Mouse (Mus musculus) urinary bladder, postnatal 10 days (tissue): ENCODE measurements around the gene Begain.

Source experiments
- DNase-seq: peaks from one replicate; pipeline ENCODE4 v3.0.0; 2022; ENCODE audit warnings: low spot score

Gene Begain

DNA sequence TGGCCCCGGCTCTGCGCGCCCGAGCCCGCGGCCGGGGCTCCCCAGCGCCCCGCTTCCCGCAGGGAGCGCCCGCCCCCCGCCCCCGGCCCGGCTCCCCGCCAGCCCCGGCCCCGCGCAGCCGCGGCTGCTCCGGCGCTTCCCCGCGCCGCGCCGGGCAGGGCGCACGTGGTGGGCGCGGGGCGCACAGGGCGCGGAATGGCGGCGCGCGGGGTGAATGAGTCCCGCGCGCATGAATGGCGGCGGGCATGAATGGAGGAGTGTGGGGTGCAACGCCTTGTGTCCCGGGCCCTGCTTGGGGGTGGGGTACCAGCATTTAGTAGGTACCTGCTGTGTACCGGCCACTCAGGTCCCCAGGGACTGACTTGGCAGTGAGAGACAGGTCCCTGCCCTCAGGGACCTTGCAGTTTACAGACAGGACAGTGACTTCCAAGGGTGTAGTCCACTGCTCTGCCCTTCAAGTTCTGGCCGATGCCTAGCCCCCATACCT, at the start of gene Begain:
Begain (minus strand) TSS at position 51 of the 487 bp plus-strand sequence.
- no peak for DNase-seq

DNA sequence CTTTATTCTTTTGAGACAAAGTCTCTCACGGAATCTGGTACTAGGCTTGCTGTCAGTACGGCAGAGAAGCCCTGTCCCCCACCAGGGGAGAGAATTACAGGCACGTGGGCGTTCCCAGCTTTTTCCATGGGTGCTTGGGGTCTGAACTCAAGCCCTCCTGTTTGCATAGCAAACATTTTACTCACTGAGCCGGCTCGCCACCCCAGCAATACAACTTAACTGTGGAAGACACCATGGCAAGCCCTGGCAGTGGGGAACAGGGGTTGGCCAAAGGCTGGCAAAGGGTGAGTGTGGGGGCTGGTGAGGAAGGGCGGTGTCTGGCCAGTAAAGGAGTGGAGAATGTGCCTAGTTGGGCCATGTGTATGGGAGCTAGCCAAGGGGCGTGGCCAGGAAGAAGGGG, 47.7 kb upstream of the Begain start:
- no peak for DNase-seq

DNA sequence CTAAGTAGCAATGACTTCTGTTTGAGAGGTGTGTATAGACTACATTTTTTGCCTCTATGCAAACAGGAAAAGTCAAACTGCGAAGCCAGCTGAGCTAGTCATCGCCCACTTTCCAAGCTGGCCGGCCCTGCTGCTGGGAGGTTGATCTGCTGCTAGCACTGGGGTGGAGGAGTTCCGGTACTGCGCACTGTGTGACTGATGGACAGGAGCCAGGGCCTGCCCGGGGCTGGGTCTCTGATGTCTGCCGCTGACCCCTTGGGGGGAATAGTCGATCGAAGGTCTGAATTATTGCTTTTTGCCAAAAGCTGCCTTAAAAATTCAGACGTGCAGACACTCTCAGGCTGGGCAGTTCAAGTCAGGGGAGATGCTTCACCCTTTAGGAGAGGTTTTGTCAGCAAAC, 47.1 kb upstream of the Begain start:
- no peak for DNase-seq

DNA sequence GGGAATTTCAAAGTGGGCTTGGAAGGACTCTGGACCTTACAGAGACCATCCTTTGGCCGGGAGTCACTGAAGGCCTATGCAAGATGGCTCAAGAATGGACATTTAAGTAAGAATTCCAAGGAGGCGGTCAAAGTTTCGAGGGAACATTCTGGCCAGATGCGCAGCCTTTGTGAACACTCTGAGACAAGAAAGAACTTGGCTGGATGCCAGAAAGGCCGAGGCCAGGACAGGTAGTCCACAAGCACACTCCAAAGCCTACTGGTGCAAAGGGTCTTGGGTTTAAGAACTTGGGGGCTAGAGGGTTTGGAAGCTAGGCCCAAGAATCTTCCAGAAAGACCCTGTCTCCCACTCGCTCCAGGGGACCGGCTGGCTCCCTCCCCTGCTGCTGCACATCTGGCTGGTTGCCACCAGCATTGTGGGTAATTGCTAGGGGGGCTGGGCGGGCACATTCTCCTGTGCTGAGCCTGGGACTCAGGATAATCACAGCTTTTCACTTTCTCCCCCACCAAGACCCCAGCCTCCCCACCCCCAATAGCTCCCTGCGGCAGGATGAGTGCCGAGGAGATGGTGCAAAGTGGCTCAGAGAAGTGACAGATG, 45.1 kb upstream of the Begain start:
- DNase-seq, result no peak

DNA sequence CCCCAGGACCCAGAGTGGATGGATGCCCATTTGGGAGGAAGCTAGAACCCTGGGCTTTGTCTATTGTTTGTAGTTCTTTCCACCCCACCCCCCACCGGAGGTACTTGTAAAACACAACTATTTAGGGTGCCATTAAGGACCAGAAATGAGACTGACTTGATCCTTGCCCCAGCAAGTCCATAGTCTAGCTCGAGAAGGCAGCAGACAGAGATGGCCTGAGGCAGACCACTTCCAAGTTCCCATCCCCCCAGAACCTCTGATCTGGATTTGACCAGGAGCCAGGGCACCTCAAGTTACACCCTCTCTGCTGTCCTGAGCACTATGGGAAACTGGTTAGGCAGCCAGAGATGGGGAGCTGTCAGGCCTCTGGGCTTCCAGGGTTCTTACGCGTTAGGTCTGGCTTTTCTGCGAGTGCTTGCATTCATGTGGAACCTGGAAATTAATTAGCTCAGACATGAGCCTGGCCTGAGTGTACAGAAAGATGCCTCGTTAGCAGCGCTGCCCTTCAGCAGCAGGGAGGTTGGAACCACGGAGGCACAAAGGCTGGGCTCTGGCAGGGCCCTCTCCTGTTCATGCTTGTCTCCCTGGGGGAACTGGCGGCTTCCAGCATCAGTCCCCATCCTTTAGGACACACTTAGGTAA, 44.5 kb upstream of the Begain start:
- DNase-seq, result no peak

DNA sequence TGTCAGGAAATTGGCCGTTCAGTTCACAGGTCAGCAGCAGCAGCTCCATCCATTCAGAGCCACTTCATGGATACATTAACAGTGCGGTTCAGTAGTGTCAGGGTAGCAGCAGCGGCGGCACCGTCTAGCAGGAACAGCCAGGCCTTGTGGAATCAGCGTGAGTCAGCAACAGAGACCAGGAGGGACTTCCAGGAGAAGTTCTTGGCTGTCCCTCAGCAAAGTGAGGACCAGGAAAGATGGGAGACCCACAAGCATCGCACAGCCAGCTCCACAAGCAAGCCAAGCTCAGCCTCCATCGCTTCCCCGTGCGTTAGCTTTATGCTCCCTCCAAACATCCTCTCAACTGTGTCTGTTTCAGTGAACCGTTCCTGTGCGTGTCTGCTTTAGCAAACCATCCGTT, 40.9 kb upstream of the Begain start:
- no peak for DNase-seq

DNA sequence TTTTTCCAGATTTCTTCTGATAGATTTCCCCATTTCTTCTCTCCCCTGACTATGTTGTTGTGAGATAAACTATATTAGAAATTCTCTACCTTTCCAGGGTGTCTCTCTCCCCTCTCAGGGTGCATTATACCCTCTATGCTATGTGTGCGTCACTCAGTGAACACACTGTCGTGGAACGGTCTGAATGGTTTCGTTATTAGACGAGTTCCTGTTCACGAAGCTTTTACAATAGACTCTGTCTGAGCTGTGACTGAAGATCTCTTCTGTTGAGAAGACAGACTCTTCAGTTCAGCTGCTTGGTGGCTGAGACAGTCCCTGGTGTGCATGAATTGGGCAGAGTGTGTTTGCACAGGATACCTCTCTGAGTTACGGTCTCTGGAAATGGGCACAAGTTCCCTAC, 32.4 kb upstream of the Begain start:
- no peak for DNase-seq

DNA sequence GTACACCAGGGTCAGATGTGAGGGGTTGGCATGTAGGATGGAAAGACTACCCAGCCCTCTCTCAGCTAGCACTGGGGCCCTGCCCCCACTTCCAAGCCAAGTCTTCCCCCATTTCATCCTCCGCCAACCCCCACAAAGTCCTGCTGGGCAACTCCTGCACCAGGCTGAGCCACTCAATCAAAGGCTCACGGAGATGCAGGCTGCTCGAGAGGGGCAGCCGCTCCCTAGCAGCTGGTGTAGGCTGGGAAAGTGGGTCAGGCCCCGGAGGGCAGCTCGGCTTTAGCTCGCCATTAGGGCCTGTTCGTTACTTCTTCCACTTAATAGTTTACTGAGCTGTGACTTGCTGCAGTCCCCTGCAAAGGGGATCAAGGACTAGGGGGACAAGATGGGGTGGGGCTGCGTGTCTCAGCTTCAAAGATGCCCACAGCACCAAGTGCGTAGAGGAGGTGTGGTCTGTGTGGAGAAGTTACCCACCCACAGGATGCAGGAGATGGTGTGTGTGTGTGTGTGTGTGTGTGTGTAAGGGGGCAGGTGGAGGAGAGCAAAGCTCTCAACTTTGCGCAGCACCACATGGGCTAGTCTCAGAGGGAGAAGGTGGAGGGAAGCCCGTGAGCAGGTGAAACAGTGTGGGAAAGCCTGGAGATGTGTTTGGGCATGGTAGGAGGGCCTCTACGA, 22.6 kb upstream of the Begain start:
- DNase-seq, result no peak

DNA sequence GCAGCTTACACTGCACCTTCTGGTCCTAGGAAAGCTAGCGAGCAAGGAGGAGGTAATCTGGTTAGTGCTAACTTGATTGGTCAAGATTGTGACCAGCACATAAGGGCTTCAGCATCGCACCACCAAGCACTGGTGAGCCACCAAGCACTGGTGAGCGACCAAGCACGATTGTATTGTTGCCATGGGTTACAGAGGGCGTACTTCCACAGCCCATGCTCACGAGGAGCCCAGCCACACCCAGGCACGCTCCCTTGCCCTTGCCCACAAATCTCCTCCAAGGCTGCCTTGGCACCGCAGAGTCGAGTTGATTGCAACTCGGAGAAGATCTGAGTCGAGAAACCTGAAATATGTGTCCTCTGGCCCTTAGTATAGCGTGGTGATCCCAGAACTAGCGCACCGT, 22.0 kb upstream of the Begain start:
- no peak for DNase-seq

DNA sequence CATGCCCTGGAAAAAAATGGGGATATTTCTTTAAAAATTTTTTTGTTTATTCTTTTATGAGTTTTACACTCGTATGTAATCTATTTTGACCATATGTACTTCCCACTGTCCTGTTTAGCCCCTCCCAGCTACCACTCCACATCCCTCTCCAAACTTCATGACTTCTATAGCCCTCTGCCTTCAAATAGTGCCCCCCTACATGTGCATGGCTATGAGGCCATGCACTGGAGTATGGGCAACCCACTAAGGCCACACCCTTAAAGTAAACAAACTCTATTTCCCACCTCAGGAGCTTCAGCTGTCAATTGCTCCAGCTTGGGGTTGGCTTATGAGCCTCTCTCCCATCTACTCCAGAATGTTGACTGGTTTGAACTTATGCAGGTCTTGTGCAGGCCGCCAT, 18.1 kb upstream of the Begain start:
- DNase-seq, result no peak

DNA sequence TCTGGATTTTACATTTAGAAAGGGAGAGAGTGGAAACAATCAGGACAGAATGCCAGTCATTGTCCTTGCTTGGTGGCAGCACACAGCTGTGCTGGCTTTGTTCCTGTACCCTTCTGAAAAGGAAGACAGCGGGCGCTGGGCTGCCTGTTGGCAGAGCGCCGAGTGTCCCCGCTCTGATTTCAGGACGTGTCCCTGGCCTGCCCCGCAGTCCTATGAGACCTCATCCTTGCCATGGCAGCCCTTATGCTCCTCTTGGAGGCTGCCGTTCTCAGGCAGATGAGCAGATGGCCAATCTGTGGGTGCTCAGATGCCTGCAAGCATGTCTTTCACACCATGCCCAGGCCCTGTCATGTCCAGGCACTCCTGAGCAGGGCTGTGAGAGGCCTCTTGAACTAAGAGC, 17.7 kb upstream of the Begain start:
- DNase-seq, result no peak

DNA sequence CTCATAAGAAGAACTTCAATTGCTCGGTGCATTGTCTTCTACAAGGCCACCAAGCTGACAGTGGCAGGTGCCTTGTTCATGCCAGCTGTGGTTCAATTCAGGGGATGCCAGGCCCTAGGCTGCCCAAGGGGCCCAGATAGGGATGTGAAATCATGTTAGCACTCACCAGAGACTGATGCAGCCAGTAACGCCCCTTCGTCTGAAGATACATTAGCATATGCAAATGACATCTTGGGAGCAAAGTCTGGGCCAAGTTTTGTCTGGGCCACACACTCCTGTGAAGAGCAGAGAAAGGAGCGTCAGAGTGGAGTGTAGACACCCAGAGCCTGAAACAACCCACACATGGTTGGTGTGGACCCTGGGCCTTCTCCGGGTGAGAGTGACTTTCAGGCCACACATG, 17.0 kb upstream of the Begain start:
- no peak for DNase-seq

DNA sequence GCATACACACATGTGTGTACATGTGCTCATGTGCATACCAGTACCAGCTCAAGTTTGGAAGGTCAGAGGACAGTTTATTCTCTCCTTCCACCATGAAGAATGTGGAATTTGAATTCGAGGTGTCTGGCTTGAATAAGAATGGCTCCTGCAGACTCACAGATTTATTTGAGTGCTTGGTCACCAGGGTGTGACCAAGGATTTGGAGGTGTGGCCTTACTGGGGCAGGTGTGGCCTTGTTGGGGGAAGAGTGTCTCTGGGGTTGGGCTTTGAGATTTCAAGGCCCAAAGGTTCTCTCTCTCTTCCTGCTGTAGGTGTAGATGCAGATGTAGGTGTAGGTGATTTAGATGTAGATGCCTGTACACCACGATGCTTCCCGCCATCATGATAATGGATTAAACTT, 15.5 kb upstream of the Begain start:
- no peak for DNase-seq

DNA sequence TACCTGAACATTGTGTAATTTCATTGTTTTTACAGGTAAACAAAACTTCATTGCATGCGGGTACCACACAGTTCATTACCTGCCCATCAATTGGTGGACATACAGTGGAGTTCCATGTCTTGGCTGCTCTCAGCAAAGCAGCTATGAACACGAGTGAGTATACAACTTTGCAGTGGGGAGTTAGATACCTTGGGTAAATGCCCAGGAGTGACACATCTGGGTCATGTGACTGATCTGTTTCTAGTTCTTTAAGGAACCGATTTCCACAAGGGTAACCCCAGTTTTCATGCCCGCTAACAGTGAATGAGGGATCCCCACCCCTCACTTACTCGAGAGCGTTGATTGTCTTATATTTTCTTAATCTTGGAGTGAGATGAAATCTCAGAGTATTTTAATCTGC, 9.0 kb upstream of the Begain start:
- no peak for DNase-seq

DNA sequence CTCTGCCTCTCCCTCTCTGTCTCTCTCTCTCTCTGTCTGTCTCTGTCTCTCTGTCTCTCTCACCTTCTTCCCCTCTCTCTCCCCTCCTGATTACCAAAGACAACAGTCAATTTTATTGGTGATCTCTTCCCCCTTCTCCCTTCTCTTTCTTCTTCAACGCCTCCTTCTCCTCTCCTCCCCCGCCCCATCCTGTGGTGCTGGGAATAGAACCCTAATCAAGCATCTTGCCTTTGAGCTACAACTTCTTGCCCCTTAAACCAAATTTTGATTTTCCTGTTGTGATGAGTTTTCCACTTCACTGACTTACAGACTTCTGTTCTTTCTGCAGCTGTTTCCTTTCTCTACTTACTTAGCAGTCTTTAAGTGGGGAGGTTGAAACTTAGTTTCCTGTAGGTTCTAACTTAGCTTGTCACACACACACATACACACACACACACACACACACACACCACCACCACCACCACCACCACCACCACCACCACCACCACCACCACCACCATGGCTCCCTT, 6.8 kb upstream of the Begain start:
- DNase-seq, result no peak

DNA sequence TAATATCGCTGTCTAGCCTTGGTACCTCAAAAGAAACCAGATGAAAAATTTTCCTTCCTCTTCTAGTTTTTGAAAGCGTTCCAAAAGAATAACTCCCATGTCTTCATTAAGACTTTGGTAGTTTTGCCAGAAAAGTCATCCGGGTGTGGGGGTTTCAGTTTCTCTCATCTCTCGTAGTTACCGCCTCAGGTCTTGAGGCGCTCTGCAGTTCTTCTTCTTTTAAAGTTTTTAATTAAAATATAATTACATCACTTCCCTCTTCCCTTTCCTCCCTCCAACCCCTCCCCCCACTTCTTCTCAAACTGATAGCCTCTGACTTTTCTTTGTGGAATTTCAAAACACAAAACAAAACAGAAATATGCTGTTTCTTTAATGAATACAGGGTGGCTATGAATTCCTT, 6.1 kb upstream of the Begain start:
- DNase-seq, result no peak

DNA sequence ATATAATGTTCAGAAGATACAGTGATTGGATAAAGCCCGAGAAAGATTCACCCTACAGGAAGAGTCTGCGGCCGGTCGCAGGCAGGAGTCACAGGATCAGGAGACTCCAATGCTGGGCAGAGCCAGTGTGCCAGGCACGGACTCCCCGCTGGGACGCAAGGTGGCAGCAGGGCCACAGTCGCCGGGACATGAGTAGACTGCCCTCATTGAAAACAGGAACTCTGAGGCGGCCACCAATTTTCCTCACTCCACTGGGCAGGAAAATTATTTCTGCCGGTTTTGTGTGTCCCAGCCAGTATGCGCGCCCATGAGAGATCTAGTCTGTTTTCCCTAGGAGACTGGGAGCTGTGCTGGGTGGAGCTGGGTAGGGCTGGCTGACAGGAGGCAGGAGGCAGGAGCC, 3.2 kb upstream of the Begain start:
- DNase-seq, result no peak

DNA sequence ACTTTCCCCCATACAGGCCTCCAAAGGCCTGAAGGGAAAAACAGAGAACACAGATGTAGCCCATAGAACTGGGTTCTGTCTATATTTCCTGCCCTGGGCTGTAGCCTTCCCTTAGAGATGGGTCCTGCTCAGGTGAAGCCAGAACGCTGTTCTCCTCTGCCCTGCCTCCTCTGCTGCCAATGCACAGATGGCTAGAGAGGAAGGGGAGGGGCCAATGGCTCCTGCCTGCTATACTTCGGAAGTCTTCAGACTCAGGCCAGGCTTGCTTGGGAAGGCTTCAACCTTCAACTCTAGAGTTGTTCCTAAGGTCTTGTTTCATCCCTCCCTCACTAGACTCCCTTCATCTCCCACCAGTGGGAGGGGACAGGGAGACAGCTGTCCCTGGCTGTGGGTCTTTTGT, 1.7 kb upstream of the Begain start:
- no peak for DNase-seq

DNA sequence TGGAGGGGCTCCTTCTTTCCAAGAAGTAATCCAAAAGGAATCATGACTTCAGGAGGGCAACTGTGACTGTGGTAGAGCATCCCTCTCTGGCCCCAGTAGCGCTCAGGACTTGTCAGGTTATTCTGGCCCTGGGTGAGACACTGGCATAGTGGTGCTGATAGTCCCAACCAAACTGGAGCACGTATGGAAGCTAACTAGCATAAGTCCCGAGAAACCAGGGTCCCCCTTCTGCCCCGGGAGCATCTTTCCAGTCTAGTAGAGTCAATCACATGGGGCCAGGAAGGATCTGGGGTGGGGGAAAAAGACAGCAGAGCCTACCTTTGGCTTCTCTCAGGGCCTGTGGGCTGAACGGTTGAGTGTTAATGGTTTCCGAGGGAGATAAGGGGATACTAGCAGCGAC, 721 bp upstream of the Begain start:
- no peak for DNase-seq

DNA sequence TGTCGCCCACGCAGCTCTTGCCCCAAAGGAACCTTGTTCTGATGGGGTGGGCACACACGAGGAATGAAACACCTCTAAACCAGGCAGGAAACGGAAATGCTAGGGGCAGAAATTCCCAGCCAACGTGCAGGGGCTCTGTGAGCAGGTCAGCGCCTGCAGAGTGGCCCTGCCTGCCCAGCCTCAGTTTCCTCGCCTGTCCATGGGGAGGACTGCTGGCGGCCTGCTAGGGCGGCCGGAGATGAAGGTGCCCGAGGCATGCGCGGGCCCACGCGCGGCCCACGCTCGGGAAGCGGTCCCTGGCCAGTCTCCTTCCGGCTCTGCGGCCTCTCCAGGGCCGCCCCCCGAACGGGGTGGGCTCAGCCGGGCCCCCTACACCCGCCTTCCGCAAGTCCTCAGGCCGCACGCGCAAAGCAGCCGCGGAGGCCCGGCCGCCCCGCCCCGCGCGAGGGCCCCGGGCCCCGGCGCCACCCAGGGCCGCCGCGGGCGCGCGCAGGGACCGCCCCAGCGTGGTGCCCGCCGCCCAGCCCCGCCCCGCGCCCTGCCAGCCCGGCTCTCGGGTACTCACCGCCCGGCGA, 369 bp downstream of the Begain start:
- DNase-seq, result no peak

DNA sequence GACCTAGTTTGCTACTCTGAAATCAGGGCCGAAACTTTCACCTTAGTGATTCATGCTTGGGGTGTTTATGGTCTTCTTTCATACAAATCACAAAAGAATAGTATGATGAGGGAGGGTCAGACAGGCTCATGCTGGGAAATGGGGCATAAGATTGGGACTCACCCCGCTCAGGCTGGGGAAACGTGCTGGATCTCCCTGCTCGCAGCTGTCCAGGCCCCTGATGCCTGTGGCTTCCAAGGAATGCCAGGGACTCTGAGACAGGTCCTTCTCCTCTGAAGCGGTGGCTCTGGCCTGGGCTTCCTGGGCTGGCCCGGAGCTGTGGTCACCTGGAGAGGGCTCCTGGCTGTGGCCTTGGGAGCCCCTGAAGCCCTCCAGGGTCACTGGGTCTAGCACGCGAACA, 9.4 kb downstream of the Begain start:
- no peak for DNase-seq

DNA sequence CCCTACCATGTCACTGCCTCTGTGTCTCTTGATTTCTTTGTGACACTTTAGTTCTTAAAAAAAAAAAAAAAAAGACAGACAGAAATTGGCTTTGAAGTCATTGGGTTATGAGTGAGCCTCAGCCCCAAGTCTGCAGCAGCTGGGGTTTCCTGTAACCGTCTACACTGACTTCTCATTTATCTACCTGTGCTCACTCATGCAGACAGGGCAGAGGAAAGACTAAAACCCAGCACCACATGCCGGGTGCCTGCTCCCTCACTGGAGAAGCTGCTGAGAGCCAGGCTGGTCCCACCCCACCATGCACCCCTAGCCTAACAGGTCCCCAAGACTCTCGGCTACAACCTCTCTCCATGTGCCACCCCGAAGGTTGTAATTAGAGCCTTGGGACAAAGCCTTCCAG, 10.3 kb downstream of the Begain start:
- no peak for DNase-seq
